Mouse (Mus musculus) heart, embryonic 13.5 days (tissue): Measurements from ENCODE around the gene Itgb4. TPM values are rescaled to one million over a fixed set of nuclear protein-coding genes. Genes with fewer than 3 reads are reported as not detected.

Experiments used
- ATAC-seq: fragments of 200-750 bp; cut with Nextera tagmentation; 2 replicates; pipeline ENCODE4 v1.8.0; 2017; ENCODE audit warnings: moderate TSS enrichment; ENCODE audit not compliant: insufficient number of reproducible peaks, low FRiP score, low TSS enrichment; ENCODE audit errors: extremely low read depth
- H3K27ac ChIP-seq: fragments of 300-500 bp; sonication (generic); replicated peaks from 2 replicates; pipeline ENCODE4 v1.5.1; 2015; ENCODE audit warnings: moderate library complexity, mild to moderate bottlenecking, inconsistent platforms
- H3K27me3 ChIP-seq: fragments of 300-500 bp; sonication (generic); replicated peaks from 2 replicates; pipeline ENCODE4 v1.6.1; 2015; ENCODE audit warnings: mild to moderate bottlenecking, inconsistent platforms
- H3K36me3 ChIP-seq: fragments of 300-500 bp; sonication (generic); 2 replicates; pipeline ENCODE4 v1.6.1; 2015; ENCODE audit warnings: mild to moderate bottlenecking, inconsistent platforms
- H3K4me1 ChIP-seq: fragments of 300-500 bp; sonication (generic); 2 replicates; pipeline ENCODE4 v1.6.1; 2015; ENCODE audit warnings: inconsistent platforms
- H3K4me2 ChIP-seq: fragments of 300-500 bp; sonication (generic); 2 replicates; pipeline ENCODE4 v1.6.1; 2015; ENCODE audit warnings: inconsistent platforms, mild to moderate bottlenecking, moderate library complexity
- H3K4me3 ChIP-seq: fragments of 300-500 bp; sonication (generic); 2 replicates; pipeline ENCODE4 v1.5.1; 2015; ENCODE audit warnings: moderate library complexity, mild to moderate bottlenecking, inconsistent platforms
- H3K9ac ChIP-seq: fragments of 300-500 bp; sonication (generic); 2 replicates; pipeline ENCODE4 v1.6.1; 2015; ENCODE audit warnings: inconsistent platforms, mild to moderate bottlenecking, moderate library complexity
- H3K9me3 ChIP-seq: fragments of 300-500 bp; sonication (generic); 2 replicates; pipeline ENCODE4 v1.6.1; 2016; ENCODE audit warnings: inconsistent platforms
- WGBS: fragments of 180-500 bp; shearing (Covaris S2); methylation state at CpG from one replicate; pipeline ENCODE4 v1.1.7; 2015; ENCODE audit warnings: mixed read lengths; 5-methylcytosine and 5-hydroxymethylcytosine counted together
- polyA plus RNA-seq: library from polyadenylated mRNA; unstranded; fragments of >200 nt; fragmentation: Nextera tagmentation; extraction: Ambion mirVana; gene quantifications from 2 replicates; pipeline ENCODE4 v1.2.1, GENCODE M21; 2015

Gene Itgb4
- 0.99 and 1.1 TPM in 2 replicates for polyA plus RNA-seq

DNA sequence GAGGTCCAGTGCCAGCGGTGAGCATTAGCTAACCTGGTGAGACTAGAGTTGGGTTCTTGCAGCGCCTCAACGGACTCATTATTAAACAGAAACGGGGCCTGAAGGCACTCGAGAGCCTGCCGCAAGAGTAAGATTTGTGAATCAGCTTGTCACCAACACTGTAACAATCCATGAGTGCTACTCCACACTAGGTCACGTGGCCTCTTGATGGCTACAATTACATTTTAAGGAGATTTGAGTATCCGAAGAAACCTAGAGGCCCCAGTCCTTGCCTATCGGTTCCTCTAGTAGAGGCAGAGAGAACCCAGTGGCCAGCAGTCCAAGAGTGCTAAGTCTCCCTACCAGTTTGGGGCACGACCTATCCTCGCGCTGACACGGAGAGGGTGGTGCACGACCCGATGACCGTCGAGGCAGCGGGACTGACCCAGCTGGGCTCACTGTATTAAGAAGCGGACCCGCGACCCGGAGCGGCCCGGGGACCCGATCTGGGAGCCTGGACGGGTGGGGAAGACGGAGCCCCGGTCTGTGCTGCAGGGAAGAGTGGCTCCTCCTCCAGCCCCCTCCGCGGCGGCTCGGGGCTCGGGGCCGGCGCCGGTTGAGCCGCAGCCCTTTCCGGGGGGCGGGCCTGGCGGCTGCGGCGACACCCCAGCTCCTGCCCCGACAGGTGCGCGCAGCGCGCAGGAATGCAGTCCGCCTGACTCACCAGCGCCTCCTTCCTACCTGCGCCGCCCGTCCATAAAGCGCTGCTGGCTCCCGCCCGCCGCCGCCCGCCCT lies at the start of gene Itgb4:
TSS of gene Itgb4 (plus strand) at position 401 of the 774 bp plus-strand sequence.
- Histone ChIP-seq H3K4me2 (peak within 1 kb of the TSS; percentile 87), H3K9me3 (no peaks in the 10 kb centered on the region), H3K27me3 (peaks cover 65% of the 10 kb centered on the region), H3K36me3 (no peaks in the 10 kb centered on the region), H3K4me3 (peak within 1 kb of the TSS; percentile 59), H3K9ac (peak within 1 kb of the TSS; percentile 75), H3K4me1 (peaks cover 19% of the 10 kb centered on the region), H3K27ac (no peak within 1 kb of the TSS)
- ATAC-seq, result no peak
- WGBS, result 8% methylated on average over 57 of the region's 58 CpGs

DNA sequence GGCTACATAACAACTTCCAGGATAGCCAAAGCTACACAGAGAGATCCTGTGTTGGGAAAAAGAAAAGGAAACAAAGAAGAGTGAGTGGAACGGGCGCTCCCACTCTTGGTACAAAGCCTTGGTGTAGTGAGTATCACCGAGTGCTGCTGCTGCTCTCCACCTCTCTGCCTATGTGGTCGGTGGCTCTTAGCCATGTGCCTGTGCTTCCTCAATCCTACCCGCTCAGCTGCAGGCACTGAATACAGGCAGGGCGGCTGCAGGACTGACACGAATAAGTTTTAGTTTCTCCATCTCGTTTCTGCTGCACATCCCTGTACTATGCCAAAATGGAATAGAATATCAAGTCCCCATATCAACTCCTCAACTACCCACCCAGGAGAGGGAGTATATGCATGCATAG lies 45.5 kb upstream of the Itgb4 start:
- Histone ChIP-seq H3K4me2 (no peak overlapping the region), H3K36me3 (peaks cover 48% of the 10 kb centered on the region), H3K27ac (no peak overlapping the region), H3K9me3 (no peaks in the 10 kb centered on the region), H3K4me1 (peaks cover 12% of the 10 kb centered on the region), H3K27me3 (no peaks in the 10 kb centered on the region), H3K9ac (no peak overlapping the region), H3K4me3 (no peak overlapping the region)
- whole genome bisulfite sequencing, result 86% methylated on average over 8 of the region's 8 CpGs
- ATAC-seq, result no peak

DNA sequence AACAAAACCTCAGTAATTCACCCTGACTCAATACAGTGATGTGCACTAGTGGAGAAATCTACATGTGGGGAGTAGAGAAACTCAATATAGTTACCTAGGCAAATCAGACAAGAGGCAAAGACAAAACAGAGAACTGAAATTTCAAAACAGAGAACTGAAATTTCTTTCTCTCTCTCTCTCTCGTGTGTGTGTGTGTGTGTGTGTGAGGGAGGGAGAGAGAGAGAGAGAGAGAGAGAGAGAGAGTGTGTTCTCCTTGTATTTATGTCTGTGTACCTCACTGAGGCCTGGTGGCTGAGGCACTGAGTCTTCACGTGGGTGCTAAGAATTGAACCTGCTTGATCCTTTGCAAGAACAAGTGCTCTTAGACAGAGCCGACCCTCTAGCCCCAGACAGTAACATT lies 44.7 kb upstream of the Itgb4 start:
- Histone ChIP-seq H3K9ac (no peak overlapping the region), H3K4me2 (no peak overlapping the region), H3K9me3 (no peaks in the 10 kb centered on the region), H3K4me3 (no peak overlapping the region), H3K27ac (no peak overlapping the region), H3K36me3 (peaks cover 41% of the 10 kb centered on the region), H3K27me3 (no peaks in the 10 kb centered on the region), H3K4me1 (peaks cover 20% of the 10 kb centered on the region)
- 71% methylated on average over 3 of the region's 3 CpGs for WGBS
- no peak for ATAC-seq

DNA sequence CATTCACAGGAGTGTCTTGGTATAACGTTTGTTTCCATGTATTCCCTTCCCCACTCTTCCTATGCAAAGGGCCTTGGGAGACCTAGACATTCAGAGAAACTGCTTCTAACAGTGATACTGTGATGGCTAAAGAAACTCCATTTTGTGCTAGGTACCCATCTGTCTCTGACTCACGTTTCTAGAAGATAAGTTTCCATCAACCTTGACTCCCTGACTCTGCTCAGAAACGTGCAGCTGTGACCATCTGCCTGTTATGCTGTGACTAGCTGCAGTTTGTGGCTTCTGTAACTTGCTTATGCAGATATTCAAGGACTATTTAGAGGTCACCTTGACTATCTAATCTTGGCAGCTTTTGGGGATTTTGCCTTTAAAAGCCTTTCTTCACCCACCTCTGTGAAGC lies 43.3 kb upstream of the Itgb4 start:
- Histone ChIP-seq H3K4me3 (no peak overlapping the region), H3K36me3 (peaks cover 42% of the 10 kb centered on the region), H3K27ac (no peak overlapping the region), H3K4me1 (peaks cover 21% of the 10 kb centered on the region), H3K9me3 (no peaks in the 10 kb centered on the region), H3K4me2 (no peak overlapping the region), H3K9ac (no peak overlapping the region), H3K27me3 (no peaks in the 10 kb centered on the region)
- ATAC-seq, result no peak
- 59% methylated on average over 3 of the region's 3 CpGs for WGBS

DNA sequence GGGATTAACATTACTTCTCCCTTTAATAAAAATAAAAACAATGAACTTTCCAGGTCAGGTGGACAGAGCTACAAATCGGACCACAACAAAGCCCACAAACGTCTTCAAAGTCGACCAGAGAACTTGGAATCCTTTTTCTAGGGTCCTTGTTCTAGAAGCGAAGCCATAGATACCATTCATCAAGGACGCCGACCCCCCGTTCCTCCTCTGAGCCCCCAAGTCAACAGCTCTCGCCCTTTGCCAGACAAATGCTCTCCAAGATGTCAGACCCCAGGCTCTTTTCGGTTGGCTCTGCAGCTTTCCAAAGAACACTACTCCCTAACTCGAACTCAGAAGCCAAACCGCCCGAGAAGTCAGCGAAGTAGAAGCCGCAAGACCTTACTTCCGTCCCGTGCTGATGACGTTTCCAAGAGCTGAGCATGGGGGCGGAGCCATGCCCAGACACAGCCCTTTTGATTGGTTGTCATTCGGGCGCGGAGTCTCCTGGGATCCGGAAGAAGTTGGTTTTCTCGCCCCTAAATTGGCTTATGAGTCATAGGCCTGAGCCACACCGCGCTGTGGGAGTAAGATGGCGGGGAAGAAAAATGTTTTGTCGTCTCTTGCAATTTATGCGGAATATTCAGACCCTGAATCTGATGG lies 41.3 kb upstream of the Itgb4 start, which contains the start of the genes Sap30bp and Recql5:
TSS of gene Sap30bp (plus strand) at position 175 of the 639 bp plus-strand sequence.
TSS of gene Recql5 (minus strand) at position 370 of the 639 bp plus-strand sequence.
- peak; percentile 100 for ATAC-seq
- Histone ChIP-seq H3K4me3 (peak within 1 kb of the TSS; percentile 69), H3K9me3 (no peaks in the 10 kb centered on the region), H3K27me3 (no peaks in the 10 kb centered on the region), H3K4me1 (peaks cover 21% of the 10 kb centered on the region), H3K9ac (peak within 1 kb of the TSS; percentile 86), H3K4me2 (peak within 1 kb of the TSS; percentile 96), H3K27ac (0 out of 2 replicates have a peak within 1 kb of the TSS, but pooled peaks have one; percentile 12), H3K36me3 (peaks cover 45% of the 10 kb centered on the region)
- under 1% methylated on average over 28 of the region's 28 CpGs for WGBS

DNA sequence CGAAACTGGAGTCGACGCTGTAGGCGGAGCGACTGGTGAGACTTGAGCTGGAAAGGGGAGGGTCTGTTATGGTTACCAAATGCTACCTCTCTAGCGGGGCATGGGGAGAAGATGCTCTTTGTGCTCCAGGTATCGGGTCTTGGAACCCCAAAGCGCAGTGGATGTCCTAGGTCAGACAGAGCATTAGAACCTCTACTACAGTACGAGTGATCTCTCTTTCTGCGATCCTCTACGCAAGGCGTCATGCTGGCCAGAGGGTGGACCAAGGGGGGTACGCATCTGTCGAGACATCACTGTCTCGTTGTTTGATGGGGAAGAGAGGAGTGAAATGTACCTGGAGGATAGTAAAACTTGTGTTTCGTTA lies 40.8 kb upstream of the Itgb4 start:
- ATAC-seq, result no peak
- Histone ChIP-seq H3K9me3 (no peaks in the 10 kb centered on the region), H3K27me3 (no peaks in the 10 kb centered on the region), H3K4me1 (peaks cover 21% of the 10 kb centered on the region), H3K36me3 (peaks cover 44% of the 10 kb centered on the region), H3K9ac (peak overlapping the region; percentile 86), H3K4me2 (peak overlapping the region; percentile 83), H3K4me3 (peak overlapping the region; percentile 69), H3K27ac (0 out of 2 replicates have a peak overlapping the region, but pooled peaks have one; percentile 12)
- under 1% methylated on average over 16 of the region's 16 CpGs for WGBS

DNA sequence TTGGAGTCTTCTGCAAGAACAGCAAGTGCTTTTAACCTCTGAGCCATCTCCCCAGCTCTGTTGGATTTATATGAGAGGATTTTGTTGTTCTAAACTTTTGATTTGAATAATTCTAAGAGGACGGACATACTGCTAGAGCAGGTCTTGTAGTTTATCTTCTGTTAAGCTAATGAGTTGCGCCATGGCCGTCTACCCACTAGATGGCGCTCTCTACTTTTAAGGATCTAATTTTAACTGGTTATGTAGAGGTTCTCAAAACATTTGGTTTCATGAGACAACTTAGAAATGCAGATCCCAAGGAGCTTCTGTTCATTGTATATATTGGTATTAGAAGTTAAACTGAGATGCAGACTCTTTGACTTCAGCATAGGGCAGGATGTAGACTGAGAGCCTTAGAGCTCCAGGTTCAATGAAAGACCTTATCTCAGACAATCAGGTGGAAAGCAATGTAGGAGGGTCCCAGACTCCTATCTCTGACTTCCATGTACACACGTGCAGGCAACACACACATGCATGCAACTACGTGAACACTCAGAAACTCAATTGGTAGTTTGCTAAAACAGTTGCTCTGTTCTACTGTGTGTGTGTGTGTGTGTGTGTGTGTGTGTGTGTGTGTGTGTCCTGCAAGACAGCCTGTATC lies 34.7 kb upstream of the Itgb4 start:
- H3K4me2 ChIP-seq, result no peak overlapping the region
- no peak overlapping the region for H3K4me3 ChIP-seq
- WGBS, result 35% methylated on average over 6 of the region's 6 CpGs
- peaks cover 1% of the 10 kb centered on the region for H3K4me1 ChIP-seq
- no peaks in the 10 kb centered on the region for H3K27me3 ChIP-seq
- no peak overlapping the region for H3K27ac ChIP-seq
- H3K9me3 ChIP-seq, result no peaks in the 10 kb centered on the region
- H3K36me3 ChIP-seq, result peaks cover 87% of the 10 kb centered on the region
- ATAC-seq, result no peak
- no peak overlapping the region for H3K9ac ChIP-seq

DNA sequence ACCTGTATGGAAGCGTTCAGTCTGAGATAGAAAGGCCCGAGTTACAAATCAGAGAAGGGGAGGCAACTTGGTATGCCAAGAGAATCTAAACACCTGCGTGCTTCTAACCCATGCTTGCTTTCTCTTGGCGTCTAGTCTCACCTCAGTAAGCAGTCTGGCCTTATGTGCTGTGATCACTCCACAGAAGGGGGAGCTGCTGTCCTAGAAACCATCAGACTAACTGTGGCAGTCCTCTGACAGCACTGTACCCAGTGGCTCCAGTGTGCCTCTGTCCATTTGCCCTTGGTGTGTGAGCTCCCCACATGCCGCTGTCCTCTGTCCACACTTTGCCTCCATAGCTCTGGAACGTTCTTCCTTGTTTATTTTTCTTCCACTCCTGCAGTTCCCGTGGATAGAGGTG lies 32.5 kb upstream of the Itgb4 start:
- Histone ChIP-seq H3K4me3 (no peak overlapping the region), H3K27me3 (no peaks in the 10 kb centered on the region), H3K4me1 (no peaks in the 10 kb centered on the region), H3K27ac (no peak overlapping the region), H3K36me3 (peaks cover 91% of the 10 kb centered on the region), H3K9me3 (no peaks in the 10 kb centered on the region), H3K9ac (no peak overlapping the region), H3K4me2 (no peak overlapping the region)
- WGBS, result 78% methylated on average over 7 of the region's 7 CpGs
- ATAC-seq, result no peak

DNA sequence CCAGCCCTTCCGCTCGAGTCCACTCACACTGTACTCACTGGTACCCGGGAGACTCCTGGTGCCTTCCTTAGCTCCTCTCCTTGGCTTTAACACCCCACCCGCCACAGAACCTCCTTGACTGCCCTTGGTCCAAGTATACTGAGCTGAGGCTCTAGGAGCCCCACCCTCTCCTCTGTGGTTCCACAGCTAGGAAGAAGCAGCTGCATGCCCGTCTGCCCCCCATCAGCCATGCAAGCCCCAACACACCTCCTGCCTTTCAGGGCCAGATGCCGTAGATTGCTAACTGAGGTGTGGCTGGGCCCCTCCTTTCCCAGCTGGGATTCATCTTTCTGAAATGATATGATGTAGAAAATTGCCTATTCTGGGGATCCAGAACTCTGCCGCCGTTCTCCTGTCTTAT lies 29.3 kb upstream of the Itgb4 start:
- H3K4me2 ChIP-seq, result no peak overlapping the region
- peaks cover 88% of the 10 kb centered on the region for H3K36me3 ChIP-seq
- no peak overlapping the region for H3K4me3 ChIP-seq

DNA sequence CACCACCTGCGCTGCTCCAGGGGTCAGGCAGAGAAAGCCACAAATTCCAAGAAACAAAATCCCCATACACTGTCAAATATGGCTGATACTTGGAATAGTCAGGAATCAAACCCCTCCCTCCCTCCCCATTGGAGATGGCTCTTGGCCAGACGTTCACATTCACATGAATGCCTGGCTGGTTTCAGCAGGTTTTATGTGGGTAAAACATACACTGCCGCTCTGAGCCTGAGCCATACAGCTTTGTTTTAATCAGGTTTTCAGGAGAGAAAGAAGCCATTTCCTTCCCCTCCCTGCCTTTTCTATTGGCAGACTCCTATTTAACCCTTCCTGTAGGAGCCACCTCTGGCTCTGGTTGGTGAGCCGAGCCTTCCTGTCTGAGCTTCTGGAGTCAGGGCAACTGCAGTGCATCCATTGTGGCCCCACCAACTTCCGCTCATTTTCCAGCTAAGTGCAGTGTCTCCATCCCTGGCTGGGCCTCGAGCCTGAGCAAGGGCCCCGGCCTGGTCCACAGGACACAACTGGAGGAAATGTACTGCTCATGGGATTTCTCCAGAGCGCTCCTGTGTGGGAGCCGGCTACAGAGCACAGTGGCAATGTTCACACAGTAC lies 28.2 kb upstream of the Itgb4 start:
- H3K4me3 ChIP-seq, result no peak overlapping the region
- WGBS, result 80% methylated on average over 9 of the region's 9 CpGs
- H3K4me2 ChIP-seq, result no peak overlapping the region
- H3K9ac ChIP-seq, result no peak overlapping the region
- H3K4me1 ChIP-seq, result no peaks in the 10 kb centered on the region
- no peaks in the 10 kb centered on the region for H3K9me3 ChIP-seq
- no peaks in the 10 kb centered on the region for H3K27me3 ChIP-seq
- H3K27ac ChIP-seq, result peak overlapping the region; percentile 42
- H3K36me3 ChIP-seq, result peaks cover 87% of the 10 kb centered on the region
- ATAC-seq, result no peak

More for the DNA sequence above, 29.3 kb upstream of the Itgb4 start:
- no peak overlapping the region for H3K9ac ChIP-seq
- H3K27ac ChIP-seq, result no peak overlapping the region
- H3K9me3 ChIP-seq, result no peaks in the 10 kb centered on the region
- no peak for ATAC-seq
- no peaks in the 10 kb centered on the region for H3K27me3 ChIP-seq
- no peaks in the 10 kb centered on the region for H3K4me1 ChIP-seq
- 83% methylated on average over 8 of the region's 8 CpGs for WGBS

DNA sequence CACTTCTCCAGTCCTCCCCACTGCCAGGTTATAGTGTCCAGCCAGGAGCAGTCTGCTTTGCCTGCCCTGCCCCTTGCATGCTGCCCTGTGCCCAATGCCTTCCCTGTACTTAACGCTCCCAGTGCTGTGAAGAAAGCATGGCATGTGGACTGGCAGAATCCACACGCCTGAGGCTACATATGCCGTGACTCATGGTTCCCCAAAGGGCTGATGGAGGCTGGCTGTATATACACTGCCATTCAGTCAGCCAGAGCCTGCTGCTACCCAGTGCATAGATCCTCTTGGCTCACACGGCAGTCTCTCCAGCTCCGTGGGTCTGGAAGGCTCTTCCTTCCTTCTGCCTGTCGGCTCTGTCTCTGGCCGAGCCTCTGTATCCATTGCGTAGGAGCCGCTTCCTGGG lies 26.2 kb upstream of the Itgb4 start:
- Histone ChIP-seq H3K4me3 (no peak overlapping the region), H3K27ac (no peak overlapping the region), H3K4me1 (no peaks in the 10 kb centered on the region), H3K27me3 (no peaks in the 10 kb centered on the region), H3K9ac (no peak overlapping the region), H3K4me2 (no peak overlapping the region), H3K36me3 (peaks cover 87% of the 10 kb centered on the region), H3K9me3 (no peaks in the 10 kb centered on the region)
- ATAC-seq, result no peak
- WGBS, result 91% methylated on average over 9 of the region's 9 CpGs
